Mouse (Mus musculus) stomach, postnatal 0 days (tissue): ENCODE measurements at regions not wholly inside any gene's neighbourhood (a gene's known extent, or its start where the extent isn't known, plus 50 kb on each side); places are given as distances from the start of the nearest gene placed in this dataset.

Experiments
- CTCF ChIP-seq: IDR thresholded peaks from 2 replicates; pipeline ENCODE4 v1.5.1; 2016; ENCODE audit warnings: antibody characterized with exemption, low read depth, mild to moderate bottlenecking, moderate library complexity
- EP300 ChIP-seq: optimal IDR thresholded peaks from 2 replicates; pipeline ENCODE3; 2016; ENCODE audit warnings: antibody characterized with exemption

DNA sequence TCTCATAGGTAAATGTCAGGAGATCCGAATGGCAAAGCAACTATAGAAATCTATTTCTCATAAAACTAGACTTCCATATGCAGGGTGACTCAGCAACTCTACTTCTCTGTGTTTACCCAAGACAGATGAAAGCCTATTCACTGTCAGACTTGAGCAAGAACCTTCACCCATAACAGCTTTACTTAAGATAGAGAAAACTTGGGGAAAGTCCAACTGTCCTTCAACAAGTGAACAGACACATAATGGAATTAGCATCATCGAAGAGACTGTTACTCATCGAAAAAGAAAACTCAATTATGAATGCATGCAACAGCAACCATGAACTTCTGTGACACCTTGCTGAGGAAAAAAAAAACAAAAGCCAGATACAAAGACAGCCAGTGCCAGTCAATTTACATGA is 271.0 kb upstream of the Cdh5 start:
- TF ChIP-seq CTCF = no peak
- no peak for TF ChIP-seq EP300
